ENCODE assay signal across 10 mouse cellular contexts in the genomic region with DNA sequence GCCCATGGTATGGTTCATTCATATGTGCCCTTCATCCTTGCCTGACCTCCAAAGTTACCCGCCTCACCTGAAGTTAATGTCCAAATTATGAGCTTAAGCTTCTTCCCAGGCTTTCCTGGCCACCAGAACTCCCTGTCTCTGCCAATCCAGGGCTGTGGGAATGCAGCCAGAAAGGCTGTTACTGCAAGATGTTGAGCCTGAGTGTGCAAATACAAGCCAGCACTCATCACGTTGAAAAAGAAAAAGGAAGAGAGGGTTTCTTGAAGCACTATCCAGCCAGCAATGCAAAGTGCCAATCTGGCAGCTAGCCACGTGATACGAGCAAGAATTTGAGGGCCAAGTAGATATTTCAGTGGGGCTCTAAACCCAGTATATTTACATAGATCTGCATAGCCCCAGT.
A peak's percentile ranks its signal among the peaks of the same experiment; 100 is the strongest.
DNase-seq lines count a peak whose midpoint lies in the region; ATAC-seq and TF ChIP-seq lines count a peak whose summit lies in the region.
"Had no signal": no experiment of that assay in that cellular context is flagged by ENCODE, and none has a peak within 500 bp of the region (broad histone marks: within the 10 kb centered on the region; RNA-seq: fewer than 3 reads in every experiment).

No protein-coding gene starts in this region.

- H3K9ac ChIP-seq in forebrain, embryonic 15.5 days (replicated peaks) = no peak overlapping the region
- no peak overlapping the region for H3K9ac ChIP-seq in forebrain, embryonic 11.5 days (ENCODE audit: low read length)
- no peak overlapping the region for H3K9ac ChIP-seq in hindbrain, embryonic 13.5 days
- H3K9ac ChIP-seq: hindbrain, embryonic 14.5 days had no signal

- peak overlapping the region; percentile 3; the same call in 1 of the 2 replicates for H3K27ac ChIP-seq in forebrain, embryonic 15.5 days (replicated peaks)
- H3K27ac ChIP-seq in forebrain, embryonic 11.5 days (ENCODE audit: low read depth, low read length) = no peak overlapping the region
- H3K27ac ChIP-seq in hindbrain, embryonic 13.5 days = no peak overlapping the region
- H3K27ac ChIP-seq: hindbrain, embryonic 14.5 days had no signal

- no peak for DNase-seq in forebrain, embryonic 11.5 days (ENCODE audit: low spot score)
- DNase-seq in NIH3T3 (ENCODE audit: low read depth) = peak; percentile 2
- peak; percentile 7 to 42 for DNase-seq in frontal cortex, postnatal 10 days (ENCODE audit: low spot score in 2 of 2)
- DNase-seq in lung, adult 2 months = peak; percentile 18

- peak; percentile 71; the same call in 1 of the 2 replicates for ATAC-seq in forebrain, embryonic 15.5 days (replicated peaks)
- no peak for ATAC-seq in forebrain, embryonic 11.5 days (replicated peaks; ENCODE audit: low FRiP score)
- no peak for ATAC-seq in megakaryocyte progenitor cell, adult 5-6 weeks (replicated peaks; ENCODE audit: poor library complexity)
- ATAC-seq in granulocyte monocyte progenitor cell, adult 5-6 weeks (replicated peaks; ENCODE audit: poor library complexity, severe bottlenecking) = no peak
- ATAC-seq in hindbrain, embryonic 13.5 days (ENCODE audit: low FRiP score) = no peak

- no peak overlapping the region for H3K4me2 ChIP-seq in forebrain, embryonic 15.5 days (replicated peaks)
- no peak overlapping the region for H3K4me2 ChIP-seq in forebrain, embryonic 11.5 days (ENCODE audit: low read depth, low read length, severe bottlenecking)
- H3K4me2 ChIP-seq in hindbrain, embryonic 13.5 days = no peak overlapping the region
- H3K4me2 ChIP-seq: hindbrain, embryonic 14.5 days had no signal

- peaks cover 36% of the 10 kb centered on the region for H3K4me1 ChIP-seq in forebrain, embryonic 15.5 days
- H3K4me1 ChIP-seq in forebrain, embryonic 11.5 days (replicated peaks; ENCODE audit: control insufficient read depth, insufficient read depth, low read length) = peaks cover 15% of the 10 kb centered on the region
- no peaks in the 10 kb centered on the region for H3K4me1 ChIP-seq in lung, adult 2 months (ENCODE audit: control insufficient read depth, insufficient read depth, low read length)
- peaks cover 17% of the 10 kb centered on the region for H3K4me1 ChIP-seq in hindbrain, embryonic 13.5 days (replicated peaks)

- TF ChIP-seq POLR2A in lung, adult 2 months (IDR thresholded peaks at IDR 0.05; ENCODE audit: borderline replicate concordance, extremely low read depth, low read depth, low read length) = no peak

- no peaks in the 10 kb centered on the region for H3K9me3 ChIP-seq in forebrain, embryonic 15.5 days
- H3K9me3 ChIP-seq in forebrain, embryonic 11.5 days (ENCODE audit: control insufficient read depth, low read length) = no peaks in the 10 kb centered on the region
- no peaks in the 10 kb centered on the region for H3K9me3 ChIP-seq in hindbrain, embryonic 13.5 days

- WGBS in forebrain, embryonic 15.5 days = 32% methylated on average over 4 of the region's 4 CpGs
- 73% methylated on average over 4 of the region's 4 CpGs for WGBS in forebrain, embryonic 11.5 days
- 37% methylated on average over 4 of the region's 4 CpGs for WGBS in lung, adult 2 months
- 67% methylated on average over 4 of the region's 4 CpGs for WGBS in hindbrain, embryonic 13.5 days

- no peaks in the 10 kb centered on the region for H3K36me3 ChIP-seq in forebrain, embryonic 15.5 days
- no peaks in the 10 kb centered on the region for H3K36me3 ChIP-seq in forebrain, embryonic 11.5 days (ENCODE audit: control insufficient read depth, insufficient read depth, low read length)
- no peaks in the 10 kb centered on the region for H3K36me3 ChIP-seq in hindbrain, embryonic 13.5 days

- no peak for TF ChIP-seq CTCF in lung, adult 2 months (IDR thresholded peaks at IDR 0.05; ENCODE audit: insufficient read depth, low read length)

- H3K27me3 ChIP-seq in forebrain, embryonic 15.5 days = peaks cover 5% of the 10 kb centered on the region; the same call in 1 of the 2 replicates
- peaks cover 19% of the 10 kb centered on the region for H3K27me3 ChIP-seq in forebrain, embryonic 11.5 days (ENCODE audit: control insufficient read depth, insufficient read depth, low read length)
- H3K27me3 ChIP-seq in hindbrain, embryonic 13.5 days = no peaks in the 10 kb centered on the region

- H3K4me3 ChIP-seq in forebrain, embryonic 15.5 days = no peak overlapping the region
- no peak overlapping the region for H3K4me3 ChIP-seq in forebrain, embryonic 11.5 days (ENCODE audit: low read depth, low read length)
- no peak overlapping the region for H3K4me3 ChIP-seq in lung, adult 2 months (replicated peaks; ENCODE audit: extremely low read depth, low read depth, low read length)
- H3K4me3 ChIP-seq in hindbrain, embryonic 13.5 days = no peak overlapping the region
- H3K4me3 ChIP-seq: erythroblast, embryonic 14.5 days had no signal
